Mouse (Mus musculus) midbrain, embryonic 14.5 days (tissue): ENCODE measurements around the gene Cdk18. TPM values are rescaled to one million over a fixed set of nuclear protein-coding genes. Genes with fewer than 3 reads are reported as not detected.

Experiments used
- ATAC-seq: fragments of 200-750 bp; cut with Nextera tagmentation; 2 replicates; pipeline ENCODE4 v1.8.0; 2017; ENCODE audit warnings: moderate number of reproducible peaks, moderate library complexity; ENCODE audit not compliant: low FRiP score, low TSS enrichment
- DNase-seq: peaks from one replicate; pipeline ENCODE4 v3.0.0-alpha.2; 2015
- H3K27ac ChIP-seq: fragments of 300-500 bp; sonication (generic); replicated peaks from 2 replicates; pipeline ENCODE4 v1.5.1; 2014; ENCODE audit warnings: mild to moderate bottlenecking, low read depth, low read length, moderate library complexity
- H3K27me3 ChIP-seq: fragments of 300-500 bp; sonication (generic); 2 replicates; pipeline ENCODE4 v1.6.1; 2014; ENCODE audit warnings: low read length, control low read depth, mixed read lengths; ENCODE audit not compliant: control insufficient read depth, insufficient read depth
- H3K36me3 ChIP-seq: fragments of 300-500 bp; sonication (generic); 2 replicates; pipeline ENCODE4 v1.6.1; 2014; ENCODE audit warnings: low read length, control low read depth; ENCODE audit not compliant: control insufficient read depth, insufficient read depth
- H3K4me1 ChIP-seq: fragments of 300-500 bp; sonication (generic); 2 replicates; pipeline ENCODE4 v1.6.1; 2014; ENCODE audit warnings: mild to moderate bottlenecking, antibody characterized with exemption, low read length, control low read depth; ENCODE audit not compliant: control insufficient read depth, insufficient read depth
- H3K4me2 ChIP-seq: fragments of 300-500 bp; sonication (generic); 2 replicates; pipeline ENCODE4 v1.6.1; 2014; ENCODE audit warnings: mild to moderate bottlenecking, low read length, moderate library complexity
- H3K4me3 ChIP-seq: fragments of 300-500 bp; sonication (generic); replicated peaks from 2 replicates; pipeline ENCODE4 v1.5.1; 2014; ENCODE audit warnings: low read depth, low read length
- H3K9ac ChIP-seq: fragments of 300-500 bp; sonication (generic); replicated peaks from 2 replicates; pipeline ENCODE4 v1.6.1; 2014; ENCODE audit warnings: mild to moderate bottlenecking, low read length, moderate library complexity
- H3K9me3 ChIP-seq: fragments of 300-500 bp; sonication (generic); 2 replicates; pipeline ENCODE4 v1.6.1; 2016; ENCODE audit warnings: low read length, control low read depth, mixed read lengths; ENCODE audit not compliant: control insufficient read depth
- WGBS: fragments of 180-500 bp; shearing (Covaris S2); extraction: QIAGEN DNeasy Blood & Tissue Kit; methylation state at CpG from one replicate; pipeline ENCODE4 v1.1.7; 2014; 5-methylcytosine and 5-hydroxymethylcytosine counted together
- polyA plus RNA-seq: library from polyadenylated mRNA; unstranded; fragments of >200 nt; fragmentation: Nextera tagmentation; extraction: Ambion mirVana; gene quantifications from 2 replicates; pipeline ENCODE4 v1.2.1, GENCODE M21; 2014

Gene Cdk18
- polyA plus RNA-seq, 1 experiment from 2014 or later, result 1.1 TPM

- Histone ChIP-seq H3K36me3 (no peaks in the 10 kb centered on the region), H3K27me3 (peaks cover 21% of the 10 kb centered on the region), H3K9ac (no peak overlapping the region), H3K9me3 (no peaks in the 10 kb centered on the region), H3K27ac (no peak overlapping the region), H3K4me1 (peaks cover 14% of the 10 kb centered on the region), H3K4me3 (no peak overlapping the region), H3K4me2 (no peak overlapping the region)
- 61% methylated on average over 9 of the region's 9 CpGs for WGBS
- no peak for DNase-seq
- no peak for ATAC-seq
These were observed 1.4 kb downstream of the Cdk18 start for GRCm38 (mm10) chr1:132137935-132138575.

- Histone ChIP-seq H3K4me3 (no peak overlapping the region), H3K27ac (no peak overlapping the region), H3K27me3 (peaks cover 21% of the 10 kb centered on the region), H3K4me2 (no peak overlapping the region), H3K36me3 (no peaks in the 10 kb centered on the region), H3K9me3 (no peaks in the 10 kb centered on the region), H3K4me1 (peaks cover 14% of the 10 kb centered on the region), H3K9ac (no peak overlapping the region)
- WGBS, result 96% methylated on average over 3 of the region's 3 CpGs
- no peak for DNase-seq
- ATAC-seq, result no peak
These were observed 2.6 kb downstream of the Cdk18 start for GRCm38 (mm10) chr1:132136847-132137246.

- 94% methylated on average over 7 of the region's 7 CpGs for WGBS
- Histone ChIP-seq H3K27me3 (peaks cover 21% of the 10 kb centered on the region), H3K4me3 (no peak overlapping the region), H3K27ac (no peak overlapping the region), H3K4me1 (peaks cover 14% of the 10 kb centered on the region), H3K9ac (no peak overlapping the region), H3K9me3 (no peaks in the 10 kb centered on the region), H3K36me3 (no peaks in the 10 kb centered on the region), H3K4me2 (no peak overlapping the region)
- ATAC-seq (no peak), DNase-seq (no peak)
These were observed 3.9 kb downstream of the Cdk18 start for GRCm38 (mm10) chr1:132135631-132136030.

GRCm38 (mm10) chr1:132128311-132128710 lies 11.2 kb downstream of the Cdk18 start:
- Histone ChIP-seq H3K27ac (no peak overlapping the region), H3K9me3 (no peaks in the 10 kb centered on the region), H3K4me2 (no peak overlapping the region), H3K9ac (no peak overlapping the region), H3K36me3 (no peaks in the 10 kb centered on the region), H3K4me3 (no peak overlapping the region), H3K4me1 (peaks cover 5% of the 10 kb centered on the region; the same call in 1 of the 2 replicates), H3K27me3 (no peaks in the 10 kb centered on the region)
- DNase-seq (no peak), ATAC-seq (no peak)
- 82% methylated on average over 7 of the region's 7 CpGs for WGBS

- no peak overlapping the region for H3K4me2 ChIP-seq
- WGBS, result 82% methylated on average over 6 of the region's 6 CpGs
- no peak for DNase-seq
These were observed 13.6 kb downstream of the Cdk18 start for GRCm38 (mm10) chr1:132125803-132126405.

GRCm38 (mm10) chr1:132125249-132125648 lies 14.2 kb downstream of the Cdk18 start:
- H3K27ac ChIP-seq, result no peak overlapping the region
- no peak for DNase-seq
- 62% methylated on average over 4 of the region's 4 CpGs for WGBS

More at GRCm38 (mm10) chr1:132125803-132126405, 13.6 kb downstream of the Cdk18 start:
- H3K4me3 ChIP-seq, result no peak overlapping the region
- H3K36me3 ChIP-seq, result no peaks in the 10 kb centered on the region
- H3K27me3 ChIP-seq, result no peaks in the 10 kb centered on the region
- H3K9ac ChIP-seq, result no peak overlapping the region
- no peak overlapping the region for H3K27ac ChIP-seq
- no peak for ATAC-seq
- peaks cover 10% of the 10 kb centered on the region; the same call in 1 of the 2 replicates for H3K4me1 ChIP-seq
- H3K9me3 ChIP-seq, result no peaks in the 10 kb centered on the region

GRCm38 (mm10) chr1:132123420-132124014 lies 16.0 kb downstream of the Cdk18 start:
- WGBS, result 37% methylated on average over 9 of the region's 9 CpGs
- DNase-seq, result peak; percentile 83

More at GRCm38 (mm10) chr1:132125249-132125648, 14.2 kb downstream of the Cdk18 start:
- no peak for ATAC-seq
- H3K27me3 ChIP-seq, result no peaks in the 10 kb centered on the region
- no peaks in the 10 kb centered on the region for H3K36me3 ChIP-seq
- H3K4me1 ChIP-seq, result peaks cover 10% of the 10 kb centered on the region; the same call in 1 of the 2 replicates
- H3K9ac ChIP-seq, result no peak overlapping the region
- no peak overlapping the region for H3K4me2 ChIP-seq
- no peak overlapping the region for H3K4me3 ChIP-seq
- no peaks in the 10 kb centered on the region for H3K9me3 ChIP-seq

GRCm38 (mm10) chr1:132121895-132122294 lies 17.6 kb downstream of the Cdk18 start:
- H3K36me3 ChIP-seq, result no peaks in the 10 kb centered on the region
- H3K9me3 ChIP-seq, result no peaks in the 10 kb centered on the region
- ATAC-seq (no peak), DNase-seq (no peak)
- no peak overlapping the region for H3K9ac ChIP-seq
- no peak overlapping the region for H3K4me3 ChIP-seq
- no peaks in the 10 kb centered on the region for H3K27me3 ChIP-seq
- H3K27ac ChIP-seq, result no peak overlapping the region
- peaks cover 10% of the 10 kb centered on the region; the same call in 1 of the 2 replicates for H3K4me1 ChIP-seq
- 85% methylated on average over 6 of the region's 6 CpGs for WGBS
- H3K4me2 ChIP-seq, result no peak overlapping the region

More at GRCm38 (mm10) chr1:132123420-132124014, 16.0 kb downstream of the Cdk18 start:
- H3K27ac ChIP-seq, result peak overlapping the region; percentile 78
- peaks cover 10% of the 10 kb centered on the region; the same call in 1 of the 2 replicates for H3K4me1 ChIP-seq
- peak; percentile 29; the same call in 1 of the 2 replicates for ATAC-seq
- H3K4me3 ChIP-seq, result no peak overlapping the region
- H3K4me2 ChIP-seq, result no peak overlapping the region
- H3K27me3 ChIP-seq, result no peaks in the 10 kb centered on the region
- H3K9me3 ChIP-seq, result no peaks in the 10 kb centered on the region
- H3K9ac ChIP-seq, result no peak overlapping the region
- no peaks in the 10 kb centered on the region for H3K36me3 ChIP-seq
